Mouse (Mus musculus) hindbrain, embryonic 15.5 days (tissue): ENCODE results near the gene Sgca. TPM values are rescaled to one million over a fixed set of nuclear protein-coding genes. Genes with fewer than 3 reads are reported as not detected.

Experiments used
- ATAC-seq: fragments of 200-750 bp; cut with Nextera tagmentation; 2 replicates; pipeline ENCODE4 v1.8.0; 2017; ENCODE audit warnings: low read depth, moderate number of reproducible peaks, moderate TSS enrichment; ENCODE audit not compliant: low FRiP score
- H3K27ac ChIP-seq: fragments of 300-500 bp; sonication (generic); replicated peaks from 2 replicates; pipeline ENCODE4 v1.5.1; 2015; ENCODE audit warnings: mild to moderate bottlenecking, inconsistent platforms
- H3K27me3 ChIP-seq: fragments of 300-500 bp; sonication (generic); 2 replicates; pipeline ENCODE4 v1.6.1; 2015; ENCODE audit warnings: control low read depth, inconsistent platforms
- H3K36me3 ChIP-seq: fragments of 300-500 bp; sonication (generic); 2 replicates; pipeline ENCODE4 v1.6.1; 2015; ENCODE audit warnings: control low read depth, inconsistent platforms
- H3K4me1 ChIP-seq: fragments of 300-500 bp; sonication (generic); replicated peaks from 2 replicates; pipeline ENCODE4 v1.6.1; 2015; ENCODE audit warnings: control low read depth, inconsistent platforms
- H3K4me2 ChIP-seq: fragments of 300-500 bp; sonication (generic); 2 replicates; pipeline ENCODE4 v1.6.1; 2015; ENCODE audit warnings: moderate library complexity, mild to moderate bottlenecking, inconsistent platforms
- H3K4me3 ChIP-seq: fragments of 300-500 bp; sonication (generic); 2 replicates; pipeline ENCODE4 v1.5.1; 2015; ENCODE audit warnings: mild to moderate bottlenecking, inconsistent platforms
- H3K9ac ChIP-seq: fragments of 300-500 bp; sonication (generic); 2 replicates; pipeline ENCODE4 v1.6.1; 2015; ENCODE audit warnings: inconsistent platforms
- H3K9me3 ChIP-seq: fragments of 300-500 bp; sonication (generic); 2 replicates; pipeline ENCODE4 v1.6.1; 2016; ENCODE audit warnings: control low read depth, inconsistent platforms
- WGBS: fragments of 180-500 bp; shearing (Covaris S2); methylation state at CpG from one replicate; pipeline ENCODE4 v1.1.7; 2015; 5-methylcytosine and 5-hydroxymethylcytosine counted together
- polyA plus RNA-seq: library from polyadenylated mRNA; unstranded; fragments of >200 nt; fragmentation: Nextera tagmentation; extraction: Ambion mirVana; gene quantifications from 2 replicates; pipeline ENCODE4 v1.2.1, GENCODE M21; 2015

The Sgca gene
- polyA plus RNA-seq, 1 experiment from 2014 or later, result 0.19 TPM

GRCm38 (mm10) chr11:95000128-95000527 lies 24.0 kb upstream of the Sgca start:
- Histone ChIP-seq H3K27me3 (no peaks in the 10 kb centered on the region), H3K4me2 (no peak overlapping the region), H3K27ac (peak overlapping the region; percentile 67; the same call in 1 of the 2 replicates), H3K4me1 (peaks cover 40% of the 10 kb centered on the region), H3K4me3 (no peak overlapping the region), H3K36me3 (peaks cover 38% of the 10 kb centered on the region), H3K9me3 (no peaks in the 10 kb centered on the region), H3K9ac (no peak overlapping the region)
- 77% methylated on average over 8 of the region's 8 CpGs for WGBS
- no peak for ATAC-seq

- no peaks in the 10 kb centered on the region for H3K27me3 ChIP-seq
- peaks cover 60% of the 10 kb centered on the region for H3K4me1 ChIP-seq
- H3K27ac ChIP-seq, result peak overlapping the region; percentile 31; the same call in 1 of the 2 replicates
- peaks cover 31% of the 10 kb centered on the region for H3K36me3 ChIP-seq
- 58% methylated on average over 16 of the region's 16 CpGs for WGBS
- no peaks in the 10 kb centered on the region for H3K9me3 ChIP-seq
- H3K4me3 ChIP-seq, result no peak overlapping the region
- no peak overlapping the region for H3K9ac ChIP-seq
- ATAC-seq, result peak; percentile 36
- H3K4me2 ChIP-seq, result peak overlapping the region; percentile 7; the same call in 1 of the 2 replicates
Observed at GRCm38 (mm10) chr11:94998041-94998531, 22.0 kb upstream of the Sgca start.

- Histone ChIP-seq H3K9me3 (no peaks in the 10 kb centered on the region), H3K9ac (no peak overlapping the region), H3K4me2 (peak overlapping the region; percentile 7; the same call in 1 of the 2 replicates), H3K4me3 (no peak overlapping the region), H3K27me3 (no peaks in the 10 kb centered on the region), H3K36me3 (peaks cover 27% of the 10 kb centered on the region), H3K4me1 (peaks cover 65% of the 10 kb centered on the region), H3K27ac (peak overlapping the region; percentile 31; the same call in 1 of the 2 replicates)
- 59% methylated on average over 5 of the region's 5 CpGs for whole genome bisulfite sequencing
- ATAC-seq, result no peak
Observed at GRCm38 (mm10) chr11:94997596-94997995, 21.5 kb upstream of the Sgca start.

GRCm38 (mm10) chr11:94996984-94997383 lies 20.9 kb upstream of the Sgca start:
- WGBS, result 92% methylated on average over 6 of the region's 6 CpGs
- H3K36me3 ChIP-seq, result peaks cover 20% of the 10 kb centered on the region

GRCm38 (mm10) chr11:94996101-94996500 lies 20.0 kb upstream of the Sgca start:
- H3K4me1 ChIP-seq, result peaks cover 67% of the 10 kb centered on the region

More at GRCm38 (mm10) chr11:94996984-94997383, 20.9 kb upstream of the Sgca start:
- Histone ChIP-seq H3K4me3 (no peak overlapping the region), H3K9ac (no peak overlapping the region), H3K9me3 (no peaks in the 10 kb centered on the region), H3K4me2 (no peak overlapping the region), H3K27me3 (no peaks in the 10 kb centered on the region), H3K4me1 (peaks cover 67% of the 10 kb centered on the region), H3K27ac (no peak overlapping the region)
- no peak for ATAC-seq

GRCm38 (mm10) chr11:94994947-94995772 lies 19.0 kb upstream of the Sgca start:
- Histone ChIP-seq H3K36me3 (peaks cover 13% of the 10 kb centered on the region), H3K4me3 (peak overlapping the region; percentile 93), H3K27ac (no peak overlapping the region), H3K9me3 (no peaks in the 10 kb centered on the region), H3K4me1 (peaks cover 63% of the 10 kb centered on the region), H3K4me2 (peak overlapping the region; percentile 96), H3K9ac (peak overlapping the region; percentile 90), H3K27me3 (no peaks in the 10 kb centered on the region)
- ATAC-seq, result no peak
- 85% methylated on average over 11 of the region's 11 CpGs for WGBS

More at GRCm38 (mm10) chr11:94996101-94996500, 20.0 kb upstream of the Sgca start:
- WGBS, result 79% methylated on average over 8 of the region's 8 CpGs
- no peaks in the 10 kb centered on the region for H3K27me3 ChIP-seq
- peak overlapping the region; percentile 96 for H3K4me2 ChIP-seq
- no peaks in the 10 kb centered on the region for H3K9me3 ChIP-seq
- no peak overlapping the region for H3K4me3 ChIP-seq
- no peak for ATAC-seq
- H3K27ac ChIP-seq, result no peak overlapping the region
- H3K36me3 ChIP-seq, result peaks cover 13% of the 10 kb centered on the region
- no peak overlapping the region for H3K9ac ChIP-seq

- H3K4me1 ChIP-seq, result peaks cover 70% of the 10 kb centered on the region
- no peak overlapping the region for H3K27ac ChIP-seq
- WGBS, result 32% methylated on average over 10 of the region's 10 CpGs
- peak overlapping the region; percentile 96 for H3K4me2 ChIP-seq
- no peaks in the 10 kb centered on the region for H3K9me3 ChIP-seq
- H3K36me3 ChIP-seq, result peaks cover 13% of the 10 kb centered on the region
- no peak for ATAC-seq
- no peaks in the 10 kb centered on the region for H3K27me3 ChIP-seq
- H3K4me3 ChIP-seq, result peak overlapping the region; percentile 93
- H3K9ac ChIP-seq, result peak overlapping the region; percentile 90
Observed at GRCm38 (mm10) chr11:94994208-94994814, 18.2 kb upstream of the Sgca start.

- no peaks in the 10 kb centered on the region for H3K27me3 ChIP-seq
- 2% methylated on average over 22 of the region's 22 CpGs for WGBS
- H3K36me3 ChIP-seq, result peaks cover 13% of the 10 kb centered on the region
- no peak for ATAC-seq
- peak overlapping the region; percentile 93 for H3K4me3 ChIP-seq
- H3K27ac ChIP-seq, result peak overlapping the region; percentile 95; the same call in 1 of the 2 replicates
- H3K9me3 ChIP-seq, result no peaks in the 10 kb centered on the region
- peaks cover 75% of the 10 kb centered on the region for H3K4me1 ChIP-seq
- H3K4me2 ChIP-seq, result peak overlapping the region; percentile 96
- peak overlapping the region; percentile 90 for H3K9ac ChIP-seq
Observed at GRCm38 (mm10) chr11:94992754-94993606, 16.9 kb upstream of the Sgca start.

GRCm38 (mm10) chr11:94992480-94992753 lies 16.3 kb upstream of the Sgca start:
- 0% methylated on average over 20 of the region's 20 CpGs for WGBS

GRCm38 (mm10) chr11:94991641-94992479 lies 15.7 kb upstream of the Sgca start:
- Histone ChIP-seq H3K4me1 (peaks cover 77% of the 10 kb centered on the region), H3K9me3 (no peaks in the 10 kb centered on the region), H3K27me3 (no peaks in the 10 kb centered on the region), H3K4me2 (peak overlapping the region; percentile 96), H3K36me3 (peaks cover 6% of the 10 kb centered on the region), H3K9ac (peak overlapping the region; percentile 90), H3K27ac (peak overlapping the region; percentile 95), H3K4me3 (peak overlapping the region; percentile 93)
- ATAC-seq, result no peak
- WGBS, result under 1% methylated on average over 96 of the region's 99 CpGs

More at GRCm38 (mm10) chr11:94992480-94992753, 16.3 kb upstream of the Sgca start:
- H3K27ac ChIP-seq, result peak overlapping the region; percentile 95
- H3K36me3 ChIP-seq, result peaks cover 10% of the 10 kb centered on the region
- H3K4me3 ChIP-seq, result peak overlapping the region; percentile 93
- ATAC-seq, result no peak
- no peaks in the 10 kb centered on the region for H3K27me3 ChIP-seq
- peak overlapping the region; percentile 90 for H3K9ac ChIP-seq
- no peaks in the 10 kb centered on the region for H3K9me3 ChIP-seq
- peaks cover 74% of the 10 kb centered on the region for H3K4me1 ChIP-seq
- peak overlapping the region; percentile 96 for H3K4me2 ChIP-seq
